Mouse (Mus musculus): ENCODE data around the gene Ddx49. TPM values are rescaled to one million over a fixed set of nuclear protein-coding genes. Genes with fewer than 3 reads are reported as not detected.
A peak's percentile ranks its signal among the peaks of the same experiment; 100 is the strongest.

The Ddx49 gene
- polyA plus RNA-seq, 1 experiment from 2014 or later: 41.8 TPM

DNA sequence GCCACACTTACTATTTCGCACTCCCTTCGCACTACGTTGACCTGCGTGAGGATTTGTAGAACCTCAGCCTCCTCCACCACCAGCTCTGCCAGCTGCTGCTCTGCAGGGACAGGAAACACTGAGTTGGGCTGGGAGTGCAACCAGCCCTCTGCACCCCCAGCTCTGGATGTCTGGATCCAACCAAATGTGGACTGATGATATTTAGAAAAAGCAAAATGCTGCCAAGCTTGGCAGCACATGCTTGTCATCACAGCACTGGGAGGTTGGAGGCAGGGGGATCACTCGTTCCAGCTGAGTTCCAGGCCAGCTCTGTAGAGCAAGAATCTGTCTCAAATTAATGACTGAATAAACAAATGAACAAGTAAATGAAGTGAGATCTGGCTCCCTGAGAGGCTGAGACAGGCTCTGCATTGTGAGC lies 8.3 kb downstream of the Ddx49 start:
- peaks cover 89% of the 10 kb centered on the region for H3K36me3 ChIP-seq (replicated peaks; ENCODE audit: control insufficient read depth, insufficient read depth)
- no peak for DNase-seq (ENCODE audit: low spot score)
- H3K9ac ChIP-seq: no peak overlapping the region
- no peak overlapping the region for H3K4me3 ChIP-seq (replicated peaks; ENCODE audit: low read length)
- no peaks in the 10 kb centered on the region for H3K9me3 ChIP-seq (ENCODE audit: control insufficient read depth, low read length)
- H3K27ac ChIP-seq: no peak overlapping the region
- H3K4me1 ChIP-seq (replicated peaks; ENCODE audit: control insufficient read depth, insufficient read depth, low read length): no peaks in the 10 kb centered on the region
- H3K27me3 ChIP-seq (ENCODE audit: control insufficient read depth, insufficient read depth, low read length): no peaks in the 10 kb centered on the region
- no peak overlapping the region for H3K4me2 ChIP-seq (replicated peaks)
- WGBS: 72% methylated on average over 5 of the region's 5 CpGs
- ATAC-seq (ENCODE audit: low FRiP score): no peak

DNA sequence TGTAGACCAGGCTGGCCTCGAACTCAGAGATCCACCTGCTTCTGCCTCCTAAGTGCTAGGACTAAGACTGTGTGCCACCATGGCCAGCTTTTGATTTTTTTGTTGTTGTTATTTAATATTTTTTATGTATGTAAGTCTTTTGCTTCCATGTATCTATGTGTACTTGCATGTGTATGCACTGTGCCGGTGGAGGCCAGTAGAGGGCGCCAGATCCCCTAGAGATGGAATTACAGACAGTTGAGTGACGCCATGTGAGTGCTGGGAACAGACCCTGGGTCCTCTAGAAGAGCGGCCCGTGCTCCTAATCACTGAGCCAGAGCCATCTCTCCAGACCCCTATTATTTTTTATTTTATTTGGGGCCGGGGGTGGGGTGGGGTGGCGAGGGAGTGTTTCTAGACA lies 15.6 kb downstream of the Ddx49 start:
- no peak overlapping the region for H3K4me2 ChIP-seq (replicated peaks)
- ATAC-seq (ENCODE audit: low FRiP score) (no peak), DNase-seq (ENCODE audit: low spot score) (no peak)
- 89% methylated on average over 8 of the region's 8 CpGs for WGBS
- H3K27ac ChIP-seq: no peak overlapping the region
- no peaks in the 10 kb centered on the region for H3K27me3 ChIP-seq (ENCODE audit: control insufficient read depth, insufficient read depth, low read length)
- no peak overlapping the region for H3K4me3 ChIP-seq (replicated peaks; ENCODE audit: low read length)
- H3K36me3 ChIP-seq (replicated peaks; ENCODE audit: control insufficient read depth, insufficient read depth): peaks cover 45% of the 10 kb centered on the region
- H3K9ac ChIP-seq: no peak overlapping the region
- 0 out of 2 replicates have a peak, but pooled peaks cover 6% of the 10 kb centered on the region for H3K4me1 ChIP-seq (replicated peaks; ENCODE audit: control insufficient read depth, insufficient read depth, low read length)
- H3K9me3 ChIP-seq (ENCODE audit: control insufficient read depth, low read length): no peaks in the 10 kb centered on the region

DNA sequence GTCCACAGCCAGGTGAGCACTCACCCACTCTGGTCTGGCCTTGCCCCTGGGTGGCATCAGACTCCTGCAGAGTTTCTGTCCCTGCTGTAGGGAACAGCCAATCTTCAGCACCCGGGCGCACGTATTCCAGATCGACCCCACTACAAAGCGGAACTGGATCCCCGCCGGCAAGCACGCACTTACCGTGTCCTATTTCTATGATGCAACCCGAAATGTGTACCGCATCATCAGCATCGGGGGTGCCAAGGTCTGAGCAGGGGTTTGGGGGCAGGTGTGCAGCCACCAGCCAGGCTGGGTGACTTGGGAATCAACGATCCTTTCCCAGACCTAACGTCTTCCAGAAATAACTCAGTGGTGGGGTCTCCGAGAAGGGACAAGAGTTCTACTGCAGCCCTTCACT lies 17.0 kb downstream of the Ddx49 start:
- H3K27ac ChIP-seq: no peak overlapping the region
- H3K9ac ChIP-seq: no peak overlapping the region
- no peak overlapping the region for H3K4me2 ChIP-seq (replicated peaks)
- no peaks in the 10 kb centered on the region for H3K27me3 ChIP-seq (ENCODE audit: control insufficient read depth, insufficient read depth, low read length)
- H3K9me3 ChIP-seq (ENCODE audit: control insufficient read depth, low read length): no peaks in the 10 kb centered on the region
- H3K4me1 ChIP-seq (replicated peaks; ENCODE audit: control insufficient read depth, insufficient read depth, low read length): 0 out of 2 replicates have a peak, but pooled peaks cover 6% of the 10 kb centered on the region
- H3K36me3 ChIP-seq (replicated peaks; ENCODE audit: control insufficient read depth, insufficient read depth): peaks cover 34% of the 10 kb centered on the region
- over 99% methylated on average over 15 of the region's 15 CpGs for WGBS
- DNase-seq (ENCODE audit: low spot score) (no peak), ATAC-seq (ENCODE audit: low FRiP score) (no peak)
- no peak overlapping the region for H3K4me3 ChIP-seq (replicated peaks; ENCODE audit: low read length)

DNA sequence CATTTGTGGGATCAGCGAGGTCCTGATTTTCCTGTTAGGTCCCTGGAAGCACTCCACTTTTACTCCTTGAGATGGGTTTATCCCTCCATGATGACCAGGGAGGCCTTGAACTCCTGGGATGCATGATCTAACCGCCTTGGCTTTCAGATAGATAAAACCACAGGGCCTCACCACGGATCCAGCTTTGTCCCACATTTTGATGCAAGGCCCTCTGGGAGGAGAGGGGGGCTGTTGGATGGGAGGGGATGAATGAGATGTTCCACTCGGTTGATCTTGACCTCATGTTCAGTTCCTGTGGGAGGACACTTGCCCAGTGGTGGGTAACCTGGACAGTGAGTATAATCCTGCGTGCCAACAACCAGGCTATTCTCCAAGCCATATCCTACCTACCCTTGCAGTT lies 17.9 kb downstream of the Ddx49 start:
- 69% methylated on average over 5 of the region's 5 CpGs for WGBS
- Histone ChIP-seq H3K27me3 (ENCODE audit: control insufficient read depth, insufficient read depth, low read length) (no peaks in the 10 kb centered on the region), H3K4me2 (replicated peaks) (peak overlapping the region; percentile 19), H3K27ac (no peak overlapping the region), H3K4me3 (replicated peaks; ENCODE audit: low read length) (no peak overlapping the region), H3K4me1 (replicated peaks; ENCODE audit: control insufficient read depth, insufficient read depth, low read length) (0 out of 2 replicates have a peak, but pooled peaks cover 6% of the 10 kb centered on the region), H3K9me3 (ENCODE audit: control insufficient read depth, low read length) (no peaks in the 10 kb centered on the region), H3K36me3 (replicated peaks; ENCODE audit: control insufficient read depth, insufficient read depth) (peaks cover 28% of the 10 kb centered on the region), H3K9ac (no peak overlapping the region)
- DNase-seq (ENCODE audit: low spot score) (no peak), ATAC-seq (ENCODE audit: low FRiP score) (no peak)

DNA sequence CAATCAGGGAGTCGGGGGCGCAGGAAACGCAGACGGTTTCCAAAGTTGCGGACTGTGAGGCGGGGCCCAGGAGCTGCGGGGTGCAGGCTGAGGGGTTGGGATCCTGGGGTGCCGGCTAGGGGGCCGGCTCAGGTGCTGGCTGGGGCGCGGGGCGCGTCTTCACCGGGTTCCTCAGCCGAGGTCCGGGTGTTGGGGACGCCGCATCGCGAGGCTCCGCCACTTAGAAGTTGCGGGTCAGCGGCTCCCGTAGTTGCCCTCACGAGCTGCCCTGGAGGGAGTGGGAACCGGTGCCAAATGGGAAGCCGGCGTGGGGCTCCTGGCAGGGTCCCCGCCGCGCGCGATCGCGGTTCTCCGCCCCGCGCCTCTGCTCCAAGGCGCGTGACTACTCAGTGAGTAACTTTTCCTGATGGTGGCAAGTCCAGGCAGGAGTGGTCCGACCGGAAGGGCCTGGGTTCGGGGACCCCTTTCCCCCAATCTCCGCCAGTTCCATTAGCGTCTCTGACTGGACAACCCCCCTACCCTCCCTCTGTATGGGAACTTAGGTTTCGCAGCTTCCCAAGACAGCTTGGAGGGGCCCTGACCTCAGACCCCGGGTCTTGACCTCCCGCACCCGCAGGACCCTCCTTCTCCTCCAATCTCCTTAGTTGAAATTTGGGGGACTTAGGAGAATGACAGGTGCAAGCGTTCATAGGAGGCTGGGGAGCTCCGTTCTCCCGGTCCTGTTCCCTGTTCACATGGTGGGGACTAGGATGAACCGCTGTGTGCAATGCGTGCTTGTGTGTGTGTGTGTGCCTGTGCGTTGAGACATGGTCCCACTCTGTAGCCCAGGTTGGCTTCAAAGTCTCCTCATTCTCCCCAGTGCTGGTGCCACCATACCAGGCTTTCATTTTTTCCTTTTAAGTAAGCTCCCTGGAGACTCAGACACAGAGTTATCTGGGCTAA lies 18.9 kb downstream of the Ddx49 start:
- ATAC-seq (ENCODE audit: low FRiP score) (peak; percentile 44), DNase-seq (ENCODE audit: low spot score) (peak; percentile 39)
- peak overlapping the region; percentile 78 for H3K9ac ChIP-seq
- peak overlapping the region; percentile 75 for H3K4me2 ChIP-seq (replicated peaks)
- H3K36me3 ChIP-seq (replicated peaks; ENCODE audit: control insufficient read depth, insufficient read depth): peaks cover 22% of the 10 kb centered on the region
- 0 out of 2 replicates have a peak, but pooled peaks cover 6% of the 10 kb centered on the region for H3K4me1 ChIP-seq (replicated peaks; ENCODE audit: control insufficient read depth, insufficient read depth, low read length)
- H3K4me3 ChIP-seq (replicated peaks; ENCODE audit: low read length): peak overlapping the region; percentile 65
- no peaks in the 10 kb centered on the region for H3K27me3 ChIP-seq (ENCODE audit: control insufficient read depth, insufficient read depth, low read length)
- H3K27ac ChIP-seq: peak overlapping the region; percentile 33; the same call in 1 of the 2 replicates
- under 1% methylated on average over 55 of the region's 55 CpGs for WGBS
- no peaks in the 10 kb centered on the region for H3K9me3 ChIP-seq (ENCODE audit: control insufficient read depth, low read length)

DNA sequence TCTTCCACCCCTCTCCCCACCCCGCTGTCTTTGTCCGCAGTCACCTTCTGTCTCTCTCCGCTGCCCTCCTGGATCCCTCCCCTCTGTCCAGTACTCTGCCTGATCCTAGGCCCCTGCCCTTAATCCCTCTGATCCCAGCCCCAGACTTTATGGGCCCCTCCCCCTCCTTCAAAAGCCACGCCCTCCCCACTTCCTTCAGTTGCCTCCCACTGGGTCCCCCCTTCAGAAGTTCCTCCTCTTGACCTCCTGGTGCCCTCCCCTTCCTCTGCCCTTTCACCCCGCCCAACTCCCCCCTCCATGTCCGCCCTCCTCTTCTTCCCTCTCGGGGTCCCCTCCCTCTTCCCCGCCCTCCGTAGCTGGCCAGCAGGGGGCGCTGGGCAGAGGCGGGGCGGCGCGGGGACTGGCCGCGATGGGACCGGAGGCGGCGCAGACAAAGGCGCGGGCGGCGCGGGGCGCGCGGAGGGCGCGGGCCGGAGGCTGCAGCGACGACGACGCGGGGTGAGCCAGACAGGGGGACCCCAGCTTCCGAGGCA lies 19.6 kb downstream of the Ddx49 start, which contains the start of gene Homer3:
TSS of gene Homer3 (plus strand) at position 225 of the 533 bp plus-strand sequence.
- Histone ChIP-seq H3K4me3 (replicated peaks; ENCODE audit: low read length) (peak within 1 kb of the TSS; percentile 65), H3K4me1 (replicated peaks; ENCODE audit: control insufficient read depth, insufficient read depth, low read length) (0 out of 2 replicates have a peak, but pooled peaks cover 6% of the 10 kb centered on the region), H3K9me3 (ENCODE audit: control insufficient read depth, low read length) (no peaks in the 10 kb centered on the region), H3K27ac (peak within 1 kb of the TSS; percentile 33; the same call in 1 of the 2 replicates), H3K36me3 (replicated peaks; ENCODE audit: control insufficient read depth, insufficient read depth) (peaks cover 22% of the 10 kb centered on the region), H3K27me3 (ENCODE audit: control insufficient read depth, insufficient read depth, low read length) (no peaks in the 10 kb centered on the region), H3K4me2 (replicated peaks) (peak within 1 kb of the TSS; percentile 75), H3K9ac (peak within 1 kb of the TSS; percentile 78)
- peak; percentile 86 for ATAC-seq (ENCODE audit: low FRiP score)
- DNase-seq (ENCODE audit: low spot score): peak; percentile 80
- WGBS: 2% methylated on average over 34 of the region's 36 CpGs

DNA sequence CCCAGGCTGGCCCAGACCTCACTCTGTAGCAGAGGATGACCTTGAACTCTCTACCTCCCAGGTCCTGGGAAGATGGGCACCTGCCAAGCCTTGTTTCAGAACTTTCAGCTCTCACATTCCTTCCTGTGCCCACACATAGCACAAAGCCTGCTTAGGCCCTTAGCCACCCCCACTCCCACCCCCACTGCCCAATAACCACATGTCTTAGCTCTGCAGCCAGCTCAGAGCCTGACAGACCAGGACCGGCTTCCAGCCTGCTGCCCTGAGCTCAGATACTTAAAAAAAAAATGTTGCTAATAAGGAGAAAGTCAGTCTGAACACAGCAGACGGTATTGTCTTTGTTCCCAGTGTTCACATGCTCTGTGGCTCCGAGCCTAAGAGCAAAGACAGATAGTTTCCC lies 21.3 kb downstream of the Ddx49 start:
- Histone ChIP-seq H3K27ac (no peak overlapping the region), H3K4me1 (replicated peaks; ENCODE audit: control insufficient read depth, insufficient read depth, low read length) (0 out of 2 replicates have a peak, but pooled peaks cover 6% of the 10 kb centered on the region), H3K4me3 (replicated peaks; ENCODE audit: low read length) (no peak overlapping the region), H3K9me3 (ENCODE audit: control insufficient read depth, low read length) (no peaks in the 10 kb centered on the region), H3K27me3 (ENCODE audit: control insufficient read depth, insufficient read depth, low read length) (no peaks in the 10 kb centered on the region), H3K9ac (no peak overlapping the region), H3K4me2 (replicated peaks) (no peak overlapping the region), H3K36me3 (replicated peaks; ENCODE audit: control insufficient read depth, insufficient read depth) (peaks cover 9% of the 10 kb centered on the region)
- no peak for DNase-seq (ENCODE audit: low spot score)
- 42% methylated on average over 3 of the region's 3 CpGs for WGBS
- no peak for ATAC-seq (ENCODE audit: low FRiP score)

DNA sequence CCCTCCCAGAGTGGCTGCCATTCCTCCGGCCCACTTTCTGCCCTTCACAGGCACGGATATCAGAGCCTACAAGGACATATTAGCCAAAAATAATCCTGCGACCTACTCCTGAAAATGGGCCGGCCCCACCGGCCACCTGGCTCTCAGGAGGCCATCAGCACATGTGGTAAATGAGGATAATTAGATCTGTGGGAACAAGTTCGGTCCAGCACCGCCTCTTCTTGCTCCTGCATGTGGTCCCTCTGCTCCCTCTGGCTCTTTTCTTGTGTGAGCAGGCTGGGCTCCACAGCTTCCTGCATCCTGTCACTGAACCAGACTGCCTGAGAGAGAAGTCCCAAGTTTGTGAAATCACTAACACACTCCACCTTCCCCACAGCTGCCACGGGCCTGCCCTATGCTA lies 23.0 kb downstream of the Ddx49 start:
- DNase-seq (ENCODE audit: low spot score) (no peak), ATAC-seq (ENCODE audit: low FRiP score) (no peak)
- H3K4me1 ChIP-seq (replicated peaks; ENCODE audit: control insufficient read depth, insufficient read depth, low read length): 0 out of 2 replicates have a peak, but pooled peaks cover 6% of the 10 kb centered on the region
- H3K9me3 ChIP-seq (ENCODE audit: control insufficient read depth, low read length): no peaks in the 10 kb centered on the region
- no peaks in the 10 kb centered on the region for H3K27me3 ChIP-seq (ENCODE audit: control insufficient read depth, insufficient read depth, low read length)
- no peak overlapping the region for H3K4me2 ChIP-seq (replicated peaks)
- 73% methylated on average over 8 of the region's 8 CpGs for WGBS
- H3K9ac ChIP-seq: no peak overlapping the region
- H3K36me3 ChIP-seq (replicated peaks; ENCODE audit: control insufficient read depth, insufficient read depth): no peaks in the 10 kb centered on the region
- H3K4me3 ChIP-seq (replicated peaks; ENCODE audit: low read length): no peak overlapping the region
- H3K27ac ChIP-seq: no peak overlapping the region

DNA sequence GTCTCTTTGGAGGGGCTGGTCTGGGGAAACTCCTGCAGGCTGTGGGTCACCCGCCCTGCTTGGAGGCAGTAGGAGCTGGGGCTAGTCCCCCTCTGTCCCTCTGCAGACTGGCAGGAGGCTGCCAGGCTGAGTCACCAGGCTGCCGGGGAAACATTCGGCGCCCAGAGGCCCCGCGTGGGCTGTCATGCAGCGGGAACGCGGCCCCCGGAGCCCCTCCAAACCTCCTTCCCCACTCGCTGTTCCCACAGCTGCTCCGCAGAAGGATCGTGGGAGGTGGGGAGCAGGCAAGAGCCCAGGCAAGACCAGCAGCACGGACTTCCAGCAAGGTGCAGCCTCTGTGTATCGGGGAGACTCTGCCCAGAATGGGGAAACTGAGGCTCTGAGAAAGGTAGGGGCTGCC lies 24.1 kb downstream of the Ddx49 start:
- no peak overlapping the region for H3K4me2 ChIP-seq (replicated peaks)
- no peaks in the 10 kb centered on the region for H3K9me3 ChIP-seq (ENCODE audit: control insufficient read depth, low read length)
- DNase-seq (ENCODE audit: low spot score) (no peak), ATAC-seq (ENCODE audit: low FRiP score) (no peak)
- H3K9ac ChIP-seq: no peak overlapping the region
- H3K4me1 ChIP-seq (replicated peaks; ENCODE audit: control insufficient read depth, insufficient read depth, low read length): 0 out of 2 replicates have a peak, but pooled peaks cover 6% of the 10 kb centered on the region
- H3K4me3 ChIP-seq (replicated peaks; ENCODE audit: low read length): no peak overlapping the region
- H3K27me3 ChIP-seq (ENCODE audit: control insufficient read depth, insufficient read depth, low read length): no peaks in the 10 kb centered on the region
- no peak overlapping the region for H3K27ac ChIP-seq
- no peaks in the 10 kb centered on the region for H3K36me3 ChIP-seq (replicated peaks; ENCODE audit: control insufficient read depth, insufficient read depth)
- 53% methylated on average over 15 of the region's 15 CpGs for WGBS

All from hindbrain, embryonic 14.5 days (tissue).